Mouse (Mus musculus): Measurements from ENCODE around the gene Snx18.

The Snx18 gene

GRCm38 (mm10) chr13:113572046-113572686 is 46.2 kb downstream of the Snx18 start:
- intact Hi-C loops (cut with DNase I), result no loop called here

GRCm38 (mm10) chr13:113569526-113569925 is 48.8 kb downstream of the Snx18 start:
- intact Hi-C loops (cut with DNase I), result no loop called here

- intact Hi-C loops (cut with DNase I), result no loop called here
Measured at GRCm38 (mm10) chr13:113566951-113567350, 51.4 kb downstream of the Snx18 start.

- intact Hi-C loops (cut with DNase I), result no loop called here
Measured at GRCm38 (mm10) chr13:113566411-113566810, 52.0 kb downstream of the Snx18 start.

- intact Hi-C loops (cut with DNase I), result no loop called here
Measured at GRCm38 (mm10) chr13:113559646-113560045, 58.7 kb downstream of the Snx18 start.

- intact Hi-C loops (cut with DNase I), result no loop called here
Measured at GRCm38 (mm10) chr13:113556538-113556937, 61.8 kb downstream of the Snx18 start.

GRCm38 (mm10) chr13:113555226-113555625 is 63.1 kb downstream of the Snx18 start:
- intact Hi-C loops (cut with DNase I), result no loop called here

- intact Hi-C loops (cut with DNase I), result no loop called here
Measured at GRCm38 (mm10) chr13:113553603-113554230, 64.6 kb downstream of the Snx18 start.

GRCm38 (mm10) chr13:113552341-113552740 is 66.0 kb downstream of the Snx18 start:
- intact Hi-C loops (cut with DNase I), result no loop called here

- intact Hi-C loops (cut with DNase I), result no loop called here
Measured at GRCm38 (mm10) chr13:113550866-113551565, 67.3 kb downstream of the Snx18 start.

- intact Hi-C loops (cut with DNase I), result no loop called here
Measured at GRCm38 (mm10) chr13:113549021-113549420, 69.3 kb downstream of the Snx18 start.

GRCm38 (mm10) chr13:113547807-113548426 is 70.4 kb downstream of the Snx18 start:
- intact Hi-C loops (cut with DNase I), result no loop called here

- intact Hi-C loops (cut with DNase I), result no loop called here
Measured at GRCm38 (mm10) chr13:113542374-113542773, 76.0 kb downstream of the Snx18 start.

All from adrenal gland (tissue).